Mouse (Mus musculus) kidney, embryonic 14.5 days (tissue): ENCODE data around the gene Slc51b. TPM values are rescaled to one million over a fixed set of nuclear protein-coding genes. Genes with fewer than 3 reads are reported as not detected.

Experiments used
- ATAC-seq: fragments of 200-750 bp; cut with Nextera tagmentation; 2 replicates; pipeline ENCODE4 v1.8.0; 2017; ENCODE audit warnings: moderate number of reproducible peaks, mild to moderate bottlenecking, moderate TSS enrichment, moderate library complexity; ENCODE audit not compliant: low FRiP score, low TSS enrichment
- H3K27ac ChIP-seq: fragments of 300-500 bp; sonication (generic); 2 replicates; pipeline ENCODE4 v1.5.1; 2014; ENCODE audit warnings: low read depth, mild to moderate bottlenecking, low read length, moderate library complexity, mixed read lengths
- H3K27me3 ChIP-seq: fragments of 300-500 bp; sonication (generic); 2 replicates; pipeline ENCODE4 v1.6.1; 2014; ENCODE audit warnings: mild to moderate bottlenecking, low read length; ENCODE audit not compliant: control insufficient read depth, insufficient read depth
- H3K36me3 ChIP-seq: fragments of 300-500 bp; sonication (generic); 2 replicates; pipeline ENCODE4 v1.6.1; 2014; ENCODE audit warnings: low read length, mixed read lengths; ENCODE audit not compliant: control insufficient read depth, insufficient read depth
- H3K4me1 ChIP-seq: fragments of 300-500 bp; sonication (generic); 2 replicates; pipeline ENCODE4 v1.6.1; 2014; ENCODE audit warnings: low read length, mixed read lengths; ENCODE audit not compliant: control insufficient read depth, insufficient read depth
- H3K4me2 ChIP-seq: fragments of 300-500 bp; sonication (generic); replicated peaks from 2 replicates; pipeline ENCODE4 v1.6.1; 2014; ENCODE audit warnings: low read depth, mild to moderate bottlenecking, low read length
- H3K4me3 ChIP-seq: fragments of 300-500 bp; sonication (generic); 2 replicates; pipeline ENCODE4 v1.5.1; 2014; ENCODE audit warnings: mild to moderate bottlenecking, low read length
- H3K9ac ChIP-seq: fragments of 300-500 bp; sonication (generic); 2 replicates; pipeline ENCODE4 v1.6.1; 2014; ENCODE audit warnings: low read depth, mild to moderate bottlenecking, low read length, moderate library complexity
- H3K9me3 ChIP-seq: fragments of 300-500 bp; sonication (generic); 2 replicates; pipeline ENCODE4 v1.6.1; 2016; ENCODE audit warnings: low read length; ENCODE audit not compliant: control insufficient read depth
- WGBS: fragments of 180-500 bp; shearing (Covaris S2); extraction: QIAGEN DNeasy Blood & Tissue Kit; methylation state at CpG from one replicate; pipeline ENCODE4 v1.1.7; 2014; 5-methylcytosine and 5-hydroxymethylcytosine counted together
- polyA plus RNA-seq: library from polyadenylated mRNA; unstranded; fragments of >200 nt; fragmentation: Nextera tagmentation; extraction: Ambion mirVana; gene quantifications from 2 replicates; pipeline ENCODE4 v1.2.1, GENCODE M21; 2014

Gene Slc51b
- polyA plus RNA-seq, 1 experiment from 2014 or later, result 0.53 TPM

- Histone ChIP-seq H3K4me2 (no peak overlapping the region), H3K36me3 (no peaks in the 10 kb centered on the region), H3K27me3 (no peaks in the 10 kb centered on the region), H3K4me3 (no peak overlapping the region), H3K4me1 (no peaks in the 10 kb centered on the region), H3K9ac (no peak overlapping the region), H3K9me3 (no peaks in the 10 kb centered on the region), H3K27ac (no peak overlapping the region)
- no peak for ATAC-seq
- 18% methylated on average over 3 of the region's 3 CpGs for WGBS
Measured at GRCm38 (mm10) chr9:65424393-65424792, 1.6 kb upstream of the Slc51b start.

- no peak overlapping the region for H3K4me3 ChIP-seq
- no peaks in the 10 kb centered on the region for H3K36me3 ChIP-seq
- no peak overlapping the region for H3K9ac ChIP-seq
- H3K9me3 ChIP-seq, result no peaks in the 10 kb centered on the region
- WGBS, result 68% methylated on average over 3 of the region's 3 CpGs
- ATAC-seq, result no peak
- no peaks in the 10 kb centered on the region for H3K4me1 ChIP-seq
- H3K27ac ChIP-seq, result no peak overlapping the region
- H3K4me2 ChIP-seq, result no peak overlapping the region
- H3K27me3 ChIP-seq, result no peaks in the 10 kb centered on the region
Measured at GRCm38 (mm10) chr9:65419633-65420032, 3.1 kb downstream of the Slc51b start.

GRCm38 (mm10) chr9:65417738-65418137 is 5.0 kb downstream of the Slc51b start:
- Histone ChIP-seq H3K9ac (no peak overlapping the region), H3K27me3 (no peaks in the 10 kb centered on the region), H3K4me1 (no peaks in the 10 kb centered on the region), H3K4me2 (no peak overlapping the region), H3K9me3 (no peaks in the 10 kb centered on the region), H3K27ac (no peak overlapping the region), H3K36me3 (no peaks in the 10 kb centered on the region), H3K4me3 (no peak overlapping the region)
- WGBS, result 19% methylated on average over 3 of the region's 3 CpGs
- ATAC-seq, result no peak

GRCm38 (mm10) chr9:65411326-65411725 is 11.4 kb downstream of the Slc51b start:
- no peak overlapping the region for H3K4me2 ChIP-seq
- no peak overlapping the region for H3K27ac ChIP-seq
- H3K27me3 ChIP-seq, result no peaks in the 10 kb centered on the region
- WGBS, result 77% methylated on average over 3 of the region's 3 CpGs
- no peak overlapping the region for H3K4me3 ChIP-seq
- H3K9me3 ChIP-seq, result no peaks in the 10 kb centered on the region
- no peak for ATAC-seq
- H3K36me3 ChIP-seq, result no peaks in the 10 kb centered on the region
- no peaks in the 10 kb centered on the region for H3K4me1 ChIP-seq
- H3K9ac ChIP-seq, result no peak overlapping the region

- no peaks in the 10 kb centered on the region for H3K9me3 ChIP-seq
- 95% methylated on average over 8 of the region's 8 CpGs for WGBS
- no peak overlapping the region for H3K4me2 ChIP-seq
- no peak for ATAC-seq
- H3K36me3 ChIP-seq, result no peaks in the 10 kb centered on the region
- no peak overlapping the region for H3K9ac ChIP-seq
- no peaks in the 10 kb centered on the region for H3K27me3 ChIP-seq
- no peak overlapping the region for H3K27ac ChIP-seq
- H3K4me3 ChIP-seq, result no peak overlapping the region
- H3K4me1 ChIP-seq, result no peaks in the 10 kb centered on the region
Measured at GRCm38 (mm10) chr9:65410378-65410777, 12.4 kb downstream of the Slc51b start.

GRCm38 (mm10) chr9:65408871-65409295 is 13.9 kb downstream of the Slc51b start:
- H3K4me2 ChIP-seq, result no peak overlapping the region
- WGBS, result 46% methylated on average over 5 of the region's 5 CpGs
- ATAC-seq, result no peak
- H3K9ac ChIP-seq, result no peak overlapping the region
- H3K9me3 ChIP-seq, result no peaks in the 10 kb centered on the region
- H3K36me3 ChIP-seq, result no peaks in the 10 kb centered on the region
- no peaks in the 10 kb centered on the region for H3K27me3 ChIP-seq
- H3K4me1 ChIP-seq, result no peaks in the 10 kb centered on the region
- no peak overlapping the region for H3K4me3 ChIP-seq
- H3K27ac ChIP-seq, result no peak overlapping the region

- WGBS, result 80% methylated on average over 3 of the region's 3 CpGs
- Histone ChIP-seq H3K4me3 (no peak overlapping the region), H3K4me1 (no peaks in the 10 kb centered on the region), H3K4me2 (no peak overlapping the region), H3K9me3 (no peaks in the 10 kb centered on the region), H3K36me3 (no peaks in the 10 kb centered on the region), H3K27ac (no peak overlapping the region), H3K9ac (no peak overlapping the region), H3K27me3 (no peaks in the 10 kb centered on the region)
- no peak for ATAC-seq
Measured at GRCm38 (mm10) chr9:65407861-65408260, 14.9 kb downstream of the Slc51b start.

GRCm38 (mm10) chr9:65407327-65407726 is 15.4 kb downstream of the Slc51b start:
- WGBS, result 82% methylated on average over 5 of the region's 5 CpGs
- no peaks in the 10 kb centered on the region for H3K27me3 ChIP-seq

GRCm38 (mm10) chr9:65405184-65405449 is 17.6 kb downstream of the Slc51b start:
- H3K27ac ChIP-seq, result no peak overlapping the region
- H3K4me2 ChIP-seq, result no peak overlapping the region
- H3K4me1 ChIP-seq, result no peaks in the 10 kb centered on the region
- no peak overlapping the region for H3K9ac ChIP-seq
- no peak for ATAC-seq
- 86% methylated on average over 2 of the region's 2 CpGs for WGBS
- H3K9me3 ChIP-seq, result no peaks in the 10 kb centered on the region
- H3K36me3 ChIP-seq, result no peaks in the 10 kb centered on the region
- no peak overlapping the region for H3K4me3 ChIP-seq
- no peaks in the 10 kb centered on the region for H3K27me3 ChIP-seq

More at GRCm38 (mm10) chr9:65407327-65407726, 15.4 kb downstream of the Slc51b start:
- no peak overlapping the region for H3K9ac ChIP-seq
- no peaks in the 10 kb centered on the region for H3K36me3 ChIP-seq
- no peaks in the 10 kb centered on the region for H3K4me1 ChIP-seq
- H3K4me3 ChIP-seq, result no peak overlapping the region
- H3K9me3 ChIP-seq, result no peaks in the 10 kb centered on the region
- no peak overlapping the region for H3K4me2 ChIP-seq
- H3K27ac ChIP-seq, result no peak overlapping the region
- no peak for ATAC-seq
